Mouse (Mus musculus) CD4-positive helper T cell, adult 2 months (primary cell): ENCODE data around the gene Pdxdc1.
"Not testable (repeated sequence)": the region's sequence is repeated elsewhere in the genome, so short reads cannot be mapped to it uniquely, and the experiment has no call there.

Experiments used
- DNase-seq: peaks from one replicate; pipeline ENCODE4 v3.0.0-alpha.2; 2012; ENCODE audit warnings: low read depth, missing footprints, low spot score

Gene Pdxdc1

DNA sequence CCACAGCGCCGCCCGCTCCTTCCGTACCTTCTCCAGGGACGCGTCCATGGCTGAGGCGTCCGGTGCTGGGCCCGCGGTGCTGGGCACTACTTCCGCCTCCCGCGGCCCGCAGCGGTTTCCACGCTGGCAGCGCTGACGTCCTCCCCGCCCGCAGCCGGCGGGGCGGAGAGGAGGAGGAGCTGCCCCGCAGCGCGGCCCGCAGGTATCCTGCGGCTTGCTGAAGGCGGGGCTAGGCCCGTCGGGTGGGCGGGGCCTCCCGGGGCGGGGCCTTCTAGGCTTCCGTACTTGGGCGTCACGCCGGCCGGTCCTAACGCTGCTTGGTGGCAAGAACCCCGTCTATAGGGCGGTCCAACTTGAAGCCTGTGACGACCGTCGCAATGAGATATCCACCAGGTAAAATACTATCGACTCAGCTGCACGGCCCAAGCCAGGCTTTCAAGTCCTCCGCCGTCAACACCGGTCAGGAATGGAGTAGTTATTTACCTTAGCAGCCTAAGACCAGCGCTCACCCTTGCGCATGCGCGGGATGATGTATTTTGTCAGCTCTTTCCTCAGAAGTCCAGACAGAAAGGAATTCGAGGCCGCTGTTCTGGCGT is at the start of gene Pdxdc1, which contains the start of gene Mpv17l:
Pdxdc1 (minus strand) TSS at position 244 of the 596 bp plus-strand sequence.
Mpv17l (plus strand) TSS at position 274 of the 596 bp plus-strand sequence.
- DNase-seq = peak; percentile 98

DNA sequence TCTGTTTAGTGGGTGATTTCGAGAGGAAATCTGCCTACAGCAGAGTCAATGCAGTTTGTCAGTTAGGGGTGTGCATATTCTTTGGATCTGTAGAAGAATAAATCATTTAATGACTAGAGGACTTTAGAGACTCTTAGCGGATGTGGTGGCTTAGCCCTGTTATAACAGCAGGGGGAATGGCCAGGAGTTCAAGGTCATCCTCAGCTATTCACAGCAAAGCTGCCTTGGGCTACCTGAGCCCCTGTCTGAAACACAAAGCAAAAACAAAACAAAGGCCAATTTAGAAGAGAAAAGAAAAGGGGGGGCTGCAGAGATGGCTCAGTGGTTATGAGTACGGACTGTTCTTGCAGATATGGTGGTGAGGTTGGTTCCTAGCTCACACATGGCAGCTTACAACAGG is 48.3 kb upstream of the Pdxdc1 start:
- DNase-seq = no peak

DNA sequence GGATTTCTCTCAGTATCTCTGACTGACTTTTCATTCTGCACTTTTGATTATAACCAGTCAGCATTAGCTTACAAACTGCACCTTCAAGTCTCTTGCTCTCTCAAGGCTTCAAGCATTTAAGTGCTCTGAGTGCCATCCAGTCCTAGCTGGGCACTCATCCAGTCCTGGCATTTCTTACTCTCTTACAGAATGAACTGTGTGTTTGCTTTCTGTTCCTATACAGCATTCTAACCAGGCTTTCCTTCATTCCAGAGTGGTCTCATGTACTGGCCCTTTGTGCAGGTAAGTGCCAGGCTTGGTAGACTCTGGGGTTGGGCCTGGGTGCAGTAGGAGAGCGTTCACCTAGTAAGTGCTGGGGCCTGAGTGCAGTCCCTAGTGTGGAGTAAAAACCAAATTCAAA is 43.4 kb upstream of the Pdxdc1 start:
- DNase-seq = no peak

DNA sequence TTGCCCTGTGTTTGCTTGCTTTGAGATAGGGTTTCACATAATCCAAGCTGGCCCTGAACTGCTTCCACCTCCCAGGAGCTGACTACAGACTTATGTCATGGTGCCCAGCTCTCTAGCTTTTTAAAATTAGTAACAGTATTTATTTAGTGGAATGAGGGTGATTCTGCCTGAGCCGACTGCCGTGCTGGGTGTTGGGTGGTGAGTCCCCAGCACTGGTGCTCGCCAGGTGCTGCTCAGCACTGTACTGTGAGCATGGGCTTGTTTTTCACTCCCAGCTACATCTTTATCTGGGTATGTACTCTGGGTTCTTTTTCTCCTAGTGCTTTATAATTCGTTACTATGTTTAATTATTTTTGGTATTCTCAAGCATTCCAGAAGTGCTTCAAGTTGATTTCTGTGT is 42.2 kb upstream of the Pdxdc1 start:
- no peak for DNase-seq

DNA sequence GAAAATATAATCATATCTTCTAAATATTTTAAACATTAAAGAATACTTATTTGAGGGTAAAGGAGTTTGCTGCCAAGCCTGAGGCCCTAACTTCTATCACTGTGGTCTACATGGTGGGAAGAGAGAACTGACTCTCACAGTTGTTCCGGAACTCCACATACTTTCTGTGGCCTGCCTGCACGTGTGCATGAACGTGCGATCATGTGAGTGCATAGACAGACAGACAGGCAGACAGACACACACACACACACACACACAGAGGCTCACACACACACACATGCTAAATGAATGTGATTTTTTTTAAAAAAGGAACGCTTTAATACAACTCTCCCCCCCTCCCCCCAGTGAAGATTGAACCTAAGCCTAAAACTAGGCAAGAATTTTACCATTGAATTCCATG is 41.8 kb upstream of the Pdxdc1 start:
- DNase-seq = no peak

DNA sequence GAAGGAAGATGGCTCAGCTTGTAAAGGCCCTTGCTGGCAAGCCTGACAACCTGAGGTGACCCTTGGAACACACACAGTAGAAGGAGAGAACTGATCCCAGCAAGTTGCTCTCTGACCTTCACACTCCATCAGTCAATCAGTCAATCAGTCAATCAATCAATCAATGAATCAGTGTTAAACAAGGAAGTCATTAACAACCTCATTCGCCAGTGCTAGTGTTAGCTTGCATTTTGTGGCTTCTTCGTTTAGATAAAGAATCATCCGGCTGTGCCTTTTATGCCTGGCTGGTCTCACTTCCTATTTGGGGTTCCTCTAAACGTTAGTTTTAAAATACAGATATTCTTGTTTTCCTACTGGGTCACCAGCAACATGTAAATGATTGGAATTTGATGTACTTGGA is 41.2 kb upstream of the Pdxdc1 start:
- no peak for DNase-seq

GRCm38 (mm10) chr16:13940847-13941395 is 38.0 kb upstream of the Pdxdc1 start:
- no peak for DNase-seq

DNA sequence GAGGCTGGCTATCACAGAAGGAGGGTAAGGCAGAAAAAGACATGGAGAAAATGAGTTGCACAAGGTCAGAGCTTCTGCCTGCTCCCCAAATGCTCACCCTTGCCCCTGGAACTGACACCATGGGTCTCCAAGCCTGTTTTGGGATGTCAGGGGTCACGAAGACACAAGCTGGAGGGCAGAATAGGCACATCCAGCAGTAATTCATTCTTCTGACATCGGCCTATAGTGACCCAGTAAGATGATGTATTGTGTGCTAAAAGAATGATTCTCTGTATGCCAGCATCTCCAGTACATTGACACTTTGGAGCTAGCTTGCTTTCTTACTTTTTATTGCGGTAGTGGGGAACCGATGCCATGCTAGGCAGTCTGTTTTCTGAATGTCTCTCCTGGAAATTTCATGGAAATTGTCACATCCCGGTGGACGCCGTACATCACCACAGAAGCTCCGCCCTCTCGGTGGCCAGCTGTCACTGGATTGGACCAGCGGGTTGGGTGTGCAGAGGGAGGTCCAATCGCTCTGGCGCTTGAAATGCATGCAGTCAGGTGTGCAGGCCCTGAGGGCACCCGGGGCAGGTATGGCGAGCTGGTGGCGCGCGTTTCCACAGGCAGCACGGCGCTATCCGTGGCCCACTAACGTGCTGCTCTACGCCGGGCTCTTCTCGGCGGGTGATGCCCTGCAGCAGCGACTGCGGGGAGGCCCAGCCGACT is 37.4 kb upstream of the Pdxdc1 start:
- DNase-seq = no peak

DNA sequence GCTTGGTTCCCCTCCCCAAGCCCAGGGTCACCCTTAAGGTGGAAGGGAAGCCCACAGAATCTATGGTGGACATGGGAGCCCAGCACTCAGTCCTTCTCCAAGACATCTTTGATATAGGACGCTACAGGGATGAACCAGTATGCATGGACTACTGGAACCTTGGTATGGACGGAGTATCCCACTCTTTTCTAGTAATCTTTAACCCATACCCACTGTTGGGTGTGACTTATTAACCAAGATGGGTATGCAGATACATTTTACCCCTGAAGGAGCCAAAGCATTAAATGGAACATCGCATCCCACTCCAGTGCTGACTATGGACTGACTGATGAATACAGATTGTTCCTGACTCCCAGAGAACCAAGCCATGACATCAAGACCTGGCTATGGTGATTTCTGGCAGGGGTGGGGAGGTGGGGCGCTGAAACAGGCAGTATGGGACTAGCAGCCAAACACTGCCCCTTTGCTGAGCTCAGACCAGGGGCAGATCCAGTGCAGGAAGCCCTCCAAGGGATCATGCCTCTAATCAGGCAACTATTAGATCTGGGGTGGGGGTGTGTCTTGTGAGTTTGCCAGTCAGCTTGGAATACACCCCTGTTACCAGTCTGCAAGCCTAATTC is 24.6 kb upstream of the Pdxdc1 start:
- DNase-seq = no peak

- not testable (repeated sequence) for DNase-seq
These were observed 20.0 kb upstream of the Pdxdc1 start for GRCm38 (mm10) chr16:13922966-13923365.

GRCm38 (mm10) chr16:13922499-13922898 is 19.6 kb upstream of the Pdxdc1 start:
- DNase-seq = not testable (repeated sequence)

- DNase-seq = no peak
These were observed 18.9 kb upstream of the Pdxdc1 start for GRCm38 (mm10) chr16:13921781-13922180.

- no peak for DNase-seq
These were observed 18.1 kb upstream of the Pdxdc1 start for GRCm38 (mm10) chr16:13921063-13921462.

DNA sequence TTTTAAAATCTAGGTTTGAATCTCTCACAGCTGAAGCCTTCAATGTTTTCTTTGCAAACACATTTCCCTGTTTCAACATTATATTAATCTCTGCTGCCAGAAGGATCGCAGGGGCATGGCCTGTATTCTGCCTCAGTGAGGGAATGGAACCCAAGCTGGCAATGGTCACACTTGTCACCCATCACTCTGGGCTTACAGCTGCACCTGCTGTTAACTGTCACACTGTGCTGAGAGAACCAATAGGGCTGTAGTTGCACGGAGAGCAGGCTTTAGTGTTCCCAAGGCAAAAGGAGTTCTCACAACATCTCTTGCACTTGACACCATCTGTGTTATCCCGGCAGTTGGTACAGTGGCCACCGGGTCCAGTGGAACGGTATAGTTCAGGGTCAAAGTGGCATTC is 17.2 kb upstream of the Pdxdc1 start:
- no peak for DNase-seq

GRCm38 (mm10) chr16:13907297-13907696 is 4.4 kb upstream of the Pdxdc1 start:
- no peak for DNase-seq

DNA sequence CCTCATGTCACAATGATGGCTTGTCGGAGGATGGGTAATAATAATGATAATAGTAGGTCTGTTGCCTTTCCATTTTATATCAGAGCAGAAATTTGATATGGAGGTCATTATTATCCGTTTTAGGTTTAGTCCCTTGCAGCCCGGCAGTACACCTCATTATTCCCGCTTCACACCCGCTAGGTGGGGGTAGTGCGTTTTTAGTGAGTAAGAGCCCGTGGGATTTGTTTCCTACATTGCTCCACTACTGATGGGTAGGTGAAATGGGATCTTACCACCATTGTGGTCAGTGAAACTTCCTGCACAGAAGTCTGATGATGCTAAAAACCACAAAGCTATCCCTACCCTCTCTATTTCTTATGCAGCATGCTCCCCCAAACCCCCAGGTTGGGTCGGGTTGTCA is 557 bp upstream of the Pdxdc1 start:
- no peak for DNase-seq

DNA sequence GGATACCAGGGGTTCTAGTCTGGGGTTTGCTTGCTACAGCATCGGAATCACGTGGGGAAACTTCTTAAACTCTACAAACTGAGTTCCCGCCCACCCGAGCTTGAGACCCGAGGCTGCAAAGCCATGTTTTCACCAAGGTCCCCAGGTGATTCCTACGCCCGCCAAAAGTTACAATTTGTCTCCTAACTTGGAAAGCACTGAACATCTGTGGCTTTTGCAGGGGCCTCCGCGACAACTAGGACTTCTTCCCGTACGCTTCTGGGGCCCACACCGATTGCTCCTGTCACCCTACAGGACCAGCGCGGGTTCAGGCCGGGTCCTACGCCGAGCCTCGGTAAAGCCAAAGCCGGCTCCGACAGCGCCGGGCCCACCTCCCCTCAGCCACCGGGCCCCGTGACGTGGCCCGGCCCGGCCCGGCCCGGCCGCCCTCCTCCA is 517 bp downstream of the Pdxdc1 start:
- DNase-seq = no peak

DNA sequence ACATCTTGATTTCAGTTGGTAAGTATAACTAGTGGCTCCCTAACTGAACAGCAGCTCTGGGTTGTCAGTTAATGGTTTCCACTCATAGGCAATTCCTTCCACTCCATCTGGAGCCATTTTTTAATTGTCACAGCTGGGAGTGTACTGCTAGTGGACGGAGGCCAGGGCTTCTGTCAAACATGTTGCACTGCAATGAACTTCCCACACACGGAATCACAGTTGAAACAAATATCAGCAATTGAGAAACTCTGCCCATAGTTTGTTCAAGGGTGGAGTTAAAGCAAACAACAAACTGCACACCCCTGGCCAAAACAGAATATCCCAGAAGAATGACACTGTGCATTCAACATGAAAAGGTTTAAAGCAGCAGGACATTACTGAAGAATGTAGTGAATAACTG is 4.0 kb downstream of the Pdxdc1 start:
- DNase-seq = no peak

DNA sequence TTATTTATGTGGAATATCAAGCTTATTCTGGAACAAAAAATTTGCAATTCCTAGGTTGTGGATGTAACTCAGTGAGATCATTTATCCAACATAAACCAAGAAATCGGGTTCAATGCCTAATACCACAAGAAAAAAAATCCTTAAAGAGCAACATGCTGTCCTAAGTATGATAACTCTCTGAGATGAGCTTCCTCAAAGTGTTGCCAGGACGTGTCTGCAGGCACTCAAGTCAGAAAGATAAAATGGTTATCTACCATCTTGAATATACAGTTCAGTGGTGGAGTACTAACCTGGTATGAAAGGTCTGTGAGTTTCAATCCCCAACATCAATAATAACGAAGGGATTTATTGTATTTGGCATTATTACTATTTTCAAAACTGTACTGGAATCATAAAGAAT is 6.6 kb downstream of the Pdxdc1 start:
- no peak for DNase-seq

GRCm38 (mm10) chr16:13895740-13896139 is 7.2 kb downstream of the Pdxdc1 start:
- no peak for DNase-seq

DNA sequence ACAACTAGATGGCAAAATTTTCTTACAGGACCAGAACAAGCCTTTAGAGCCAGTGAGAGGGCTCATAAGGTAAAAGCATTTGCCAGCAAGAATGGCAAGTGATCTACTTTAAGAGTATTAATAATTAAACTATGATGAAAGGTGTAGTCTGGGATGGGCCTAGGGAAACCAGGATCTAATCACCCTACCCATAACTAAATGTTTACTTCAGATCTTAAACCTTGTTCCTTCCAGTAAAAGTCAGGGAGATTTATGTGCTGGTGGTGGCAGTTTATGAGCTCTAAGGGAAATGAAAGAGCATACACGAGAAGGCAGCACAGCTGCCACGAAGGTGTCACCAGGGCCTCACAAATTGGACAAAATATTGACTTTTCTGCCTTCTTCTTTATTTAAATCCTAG is 8.8 kb downstream of the Pdxdc1 start:
- no peak for DNase-seq

DNA sequence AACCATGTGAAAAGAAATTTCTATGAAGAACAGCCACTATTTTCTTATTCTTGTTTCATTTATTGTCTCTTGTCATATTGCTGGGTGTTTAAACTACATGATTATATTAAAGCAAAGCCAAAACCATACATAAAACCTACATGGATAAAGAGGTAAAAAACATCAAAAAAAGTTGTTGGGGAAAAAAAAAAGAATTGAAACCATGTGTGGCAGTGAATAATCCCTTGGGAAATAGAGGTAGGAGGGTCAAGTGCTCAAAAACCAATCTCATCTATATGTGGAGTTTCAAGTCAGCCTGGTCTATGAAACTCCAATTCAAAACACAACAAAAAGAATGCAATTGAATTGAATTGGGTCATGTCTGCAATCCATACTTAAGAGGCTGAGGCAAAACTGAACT is 10.1 kb downstream of the Pdxdc1 start:
- DNase-seq = no peak

DNA sequence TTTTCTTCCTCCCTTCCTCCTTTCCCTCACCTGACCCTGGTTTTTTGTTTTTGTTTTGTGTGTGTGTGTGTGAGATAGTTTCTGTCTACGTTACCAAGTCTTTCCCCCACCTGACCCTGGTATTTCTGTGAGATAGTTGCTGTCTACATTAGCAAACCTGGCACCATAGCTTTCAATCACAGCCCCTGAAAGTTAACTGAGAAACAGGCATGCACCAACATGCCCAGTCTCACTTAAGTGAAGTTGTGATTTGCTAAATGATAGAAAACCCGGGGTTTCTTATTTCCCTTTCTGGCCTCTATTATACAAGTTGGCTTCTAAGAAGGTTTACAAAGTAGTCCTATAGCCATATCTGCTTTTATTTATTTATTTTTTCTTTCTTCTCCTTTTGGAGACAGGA is 12.5 kb downstream of the Pdxdc1 start:
- DNase-seq = no peak
